Mouse (Mus musculus) lung, postnatal 10 days (tissue): Measurements from ENCODE around the gene Csf2rb.
"Not testable (repeated sequence)": the region's sequence is repeated elsewhere in the genome, so short reads cannot be mapped to it uniquely, and the experiment has no call there.

Source experiments
- DNase-seq: peaks from one replicate; pipeline ENCODE4 v3.0.0; 2021

Csf2rb gene

GRCm38 (mm10) chr15:78327753-78328341 lies 2.3 kb downstream of the Csf2rb start:
- DNase-seq, result not testable (repeated sequence)

GRCm38 (mm10) chr15:78328520-78329097 lies 3.1 kb downstream of the Csf2rb start:
- no peak for DNase-seq

- DNase-seq, result not testable (repeated sequence)
These were observed 4.4 kb downstream of the Csf2rb start for GRCm38 (mm10) chr15:78329972-78330371.

- DNase-seq, result no peak
These were observed 5.2 kb downstream of the Csf2rb start for GRCm38 (mm10) chr15:78330706-78331105.

- peak; percentile 27 for DNase-seq
These were observed 6.2 kb downstream of the Csf2rb start for GRCm38 (mm10) chr15:78331523-78332340.

- no peak for DNase-seq
These were observed 7.4 kb downstream of the Csf2rb start for GRCm38 (mm10) chr15:78332981-78333380.

GRCm38 (mm10) chr15:78334380-78334779 lies 8.8 kb downstream of the Csf2rb start:
- DNase-seq, result no peak

- peak; percentile 74 for DNase-seq
These were observed 14.3 kb downstream of the Csf2rb start for GRCm38 (mm10) chr15:78339627-78340423.

GRCm38 (mm10) chr15:78340919-78341318 lies 15.4 kb downstream of the Csf2rb start:
- not testable (repeated sequence) for DNase-seq

GRCm38 (mm10) chr15:78343683-78344082 lies 18.1 kb downstream of the Csf2rb start:
- no peak for DNase-seq

- no peak for DNase-seq
These were observed 19.0 kb downstream of the Csf2rb start for GRCm38 (mm10) chr15:78344567-78344966.

GRCm38 (mm10) chr15:78351586-78352165 lies 26.1 kb downstream of the Csf2rb start:
- DNase-seq, result no peak

GRCm38 (mm10) chr15:78354958-78355357 lies 29.4 kb downstream of the Csf2rb start:
- DNase-seq, result peak; percentile 73

GRCm38 (mm10) chr15:78355548-78355947 lies 30.0 kb downstream of the Csf2rb start:
- no peak for DNase-seq

GRCm38 (mm10) chr15:78365916-78366315 lies 40.4 kb downstream of the Csf2rb start:
- no peak for DNase-seq

GRCm38 (mm10) chr15:78366875-78367274 lies 41.3 kb downstream of the Csf2rb start:
- no peak for DNase-seq

GRCm38 (mm10) chr15:78367811-78368210 lies 42.3 kb downstream of the Csf2rb start:
- DNase-seq, result no peak

- peak; percentile 62 for DNase-seq
These were observed 43.4 kb downstream of the Csf2rb start for GRCm38 (mm10) chr15:78368926-78369346.

- no peak for DNase-seq
These were observed 44.1 kb downstream of the Csf2rb start for GRCm38 (mm10) chr15:78369641-78370040.

GRCm38 (mm10) chr15:78372796-78373195 lies 47.2 kb downstream of the Csf2rb start:
- DNase-seq, result peak; percentile 48

GRCm38 (mm10) chr15:78374204-78374603 lies 48.7 kb downstream of the Csf2rb start:
- DNase-seq, result peak; percentile 38

GRCm38 (mm10) chr15:78377859-78378258 lies 52.3 kb downstream of the Csf2rb start:
- no peak for DNase-seq

GRCm38 (mm10) chr15:78378556-78378955 lies 53.0 kb downstream of the Csf2rb start:
- no peak for DNase-seq
